ENCODE assay signal across 21 mouse cellular contexts in the genomic region with DNA sequence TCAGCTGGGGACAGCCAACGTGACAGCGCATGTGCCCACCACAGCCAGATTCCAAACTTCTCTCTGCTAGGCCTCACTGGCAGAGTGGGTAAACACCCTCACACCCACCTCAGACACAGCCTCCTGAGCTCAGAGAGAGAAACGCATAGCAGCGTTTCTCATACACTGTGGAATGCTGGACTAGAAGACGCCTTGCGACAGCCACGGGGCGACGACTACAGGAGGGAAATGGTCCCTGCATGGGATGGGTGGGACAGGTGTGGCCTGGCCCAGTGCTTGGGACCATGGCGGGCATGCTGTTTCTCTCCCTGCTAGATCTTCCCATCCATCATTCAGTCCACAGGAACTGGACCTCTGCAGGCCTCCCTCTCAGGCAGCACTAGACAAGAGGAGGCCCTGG. TPM values are rescaled to one million over a fixed set of nuclear protein-coding genes. Genes with fewer than 3 reads are reported as not detected.
DNase-seq lines count a peak whose midpoint lies in the region; ATAC-seq and TF ChIP-seq lines count a peak whose summit lies in the region.
"Had no signal": no experiment of that assay in that cellular context is flagged by ENCODE, and none has a peak within 500 bp of the region (broad histone marks: within the 10 kb centered on the region; RNA-seq: fewer than 3 reads in every experiment).

No protein-coding gene starts in this region.

- TF ChIP-seq CTCF in intestine, postnatal 0 days (IDR thresholded peaks at IDR 0.05; ENCODE audit: low read depth): peak; percentile 48

- no peaks in the 10 kb centered on the region for H3K36me3 ChIP-seq in intestine, postnatal 0 days (ENCODE audit: control insufficient read depth, insufficient read depth)
- no peaks in the 10 kb centered on the region for H3K36me3 ChIP-seq in intestine, embryonic 16.5 days (ENCODE audit: control insufficient read depth, insufficient read depth, low read length)
- peaks cover 38% of the 10 kb centered on the region for H3K36me3 ChIP-seq in megakaryocyte, embryonic 14.5 days (replicated peaks; ENCODE audit: low read length)
- no peaks in the 10 kb centered on the region for H3K36me3 ChIP-seq in stomach, embryonic 14.5 days (ENCODE audit: control insufficient read depth, insufficient read depth, low read length)
- H3K36me3 ChIP-seq: limb, embryonic 12.5 days; midbrain, embryonic 12.5 days had no signal

- no peak overlapping the region for H3K4me2 ChIP-seq in intestine, postnatal 0 days (replicated peaks; ENCODE audit: low read depth)
- no peak overlapping the region for H3K4me2 ChIP-seq in intestine, embryonic 16.5 days (ENCODE audit: low read depth, low read length)
- no peak overlapping the region for H3K4me2 ChIP-seq in stomach, embryonic 14.5 days (replicated peaks; ENCODE audit: low read depth, low read length)
- H3K4me2 ChIP-seq: heart, embryonic 11.5 days; limb, embryonic 12.5 days; midbrain, embryonic 12.5 days had no signal

- no peak for ATAC-seq in CD4-positive, CD25-positive, alpha-beta regulatory T cell, adult 4 months
- no peak for ATAC-seq in intestine, postnatal 0 days
- ATAC-seq in intestine, embryonic 16.5 days: no peak
- no peak for ATAC-seq in megakaryocyte, adult 5-6 weeks (ENCODE audit: poor library complexity, severe bottlenecking)
- ATAC-seq in stomach, embryonic 14.5 days (ENCODE audit: insufficient number of reproducible peaks, insufficient read depth, low FRiP score, low read depth): peak; percentile 49; the same call in 1 of the 2 replicates
- ATAC-seq: forebrain, embryonic 16.5 days had no signal

- H3K27me3 ChIP-seq in intestine, postnatal 0 days (replicated peaks; ENCODE audit: control insufficient read depth, insufficient read depth, low read length): no peaks in the 10 kb centered on the region
- no peaks in the 10 kb centered on the region for H3K27me3 ChIP-seq in intestine, embryonic 16.5 days (replicated peaks; ENCODE audit: control insufficient read depth, insufficient read depth, low read length)
- H3K27me3 ChIP-seq in megakaryocyte, embryonic 14.5 days (replicated peaks): peaks cover 3% of the 10 kb centered on the region
- H3K27me3 ChIP-seq in stomach, embryonic 14.5 days (ENCODE audit: control insufficient read depth, insufficient read depth, low read length): no peaks in the 10 kb centered on the region
- H3K27me3 ChIP-seq: CH12.LX had no signal

- no peak overlapping the region for H3K4me3 ChIP-seq in intestine, postnatal 0 days (ENCODE audit: low read depth, low read length)
- no peak overlapping the region for H3K4me3 ChIP-seq in intestine, embryonic 16.5 days (ENCODE audit: low read length)
- H3K4me3 ChIP-seq in megakaryocyte, embryonic 14.5 days (replicated peaks): peak overlapping the region; percentile 10
- no peak overlapping the region for H3K4me3 ChIP-seq in stomach, embryonic 14.5 days (ENCODE audit: low read depth, low read length)
- H3K4me3 ChIP-seq: limb, embryonic 12.5 days; midbrain, embryonic 12.5 days had no signal

- H3K4me1 ChIP-seq in intestine, postnatal 0 days (replicated peaks; ENCODE audit: control insufficient read depth, insufficient read depth, low read length): no peaks in the 10 kb centered on the region
- H3K4me1 ChIP-seq in intestine, embryonic 16.5 days (ENCODE audit: control insufficient read depth, insufficient read depth, low read length): peaks cover 8% of the 10 kb centered on the region; the same call in 1 of the 2 replicates
- H3K4me1 ChIP-seq in megakaryocyte, embryonic 14.5 days: peaks cover 92% of the 10 kb centered on the region
- H3K4me1 ChIP-seq in stomach, embryonic 14.5 days (ENCODE audit: control insufficient read depth, insufficient read depth, low read length): no peaks in the 10 kb centered on the region
- H3K4me1 ChIP-seq: limb, embryonic 12.5 days had no signal

- peak; percentile 52 for DNase-seq in CD4-positive, CD25-positive, alpha-beta regulatory T cell, adult 2 months (ENCODE audit: low read depth, low spot score)
- no peak for DNase-seq in urinary bladder, postnatal 4 days (ENCODE audit: low spot score in 2 of 2)
- DNase-seq: adrenal gland, postnatal 25 days; cerebellum, adult 11-12 months; embryo, embryonic 11 days; heart, postnatal 4 days; kidney, adult 8-10 months; kidney, postnatal 36 days; lung, postnatal 36 days had no signal

- H3K9me3 ChIP-seq in intestine, postnatal 0 days (ENCODE audit: control insufficient read depth): no peaks in the 10 kb centered on the region
- no peaks in the 10 kb centered on the region for H3K9me3 ChIP-seq in intestine, embryonic 16.5 days (ENCODE audit: control insufficient read depth, low read length)
- H3K9me3 ChIP-seq in megakaryocyte, embryonic 14.5 days: no peaks in the 10 kb centered on the region
- no peaks in the 10 kb centered on the region for H3K9me3 ChIP-seq in stomach, embryonic 14.5 days (ENCODE audit: control insufficient read depth, low read depth, low read length)
- H3K9me3 ChIP-seq: limb, embryonic 12.5 days; midbrain, embryonic 12.5 days had no signal

- H3K27ac ChIP-seq in intestine, postnatal 0 days (ENCODE audit: low read depth, low read length): no peak overlapping the region
- H3K27ac ChIP-seq in intestine, embryonic 16.5 days (ENCODE audit: low read length): no peak overlapping the region
- no peak overlapping the region for H3K27ac ChIP-seq in stomach, embryonic 14.5 days (ENCODE audit: low read length)
- H3K27ac ChIP-seq: limb, embryonic 12.5 days; liver, embryonic 14.5 days; midbrain, embryonic 12.5 days had no signal

- 75% methylated on average over 10 of the region's 10 CpGs for WGBS in intestine, postnatal 0 days
- 74% methylated on average over 10 of the region's 10 CpGs for WGBS in intestine, embryonic 16.5 days
- 70% methylated on average over 10 of the region's 10 CpGs for WGBS in stomach, embryonic 14.5 days

- no peak overlapping the region for H3K9ac ChIP-seq in intestine, postnatal 0 days (ENCODE audit: low read depth, low read length)
- H3K9ac ChIP-seq in intestine, embryonic 16.5 days (ENCODE audit: low read depth, low read length): no peak overlapping the region
- no peak overlapping the region for H3K9ac ChIP-seq in stomach, embryonic 14.5 days (replicated peaks; ENCODE audit: low read depth, low read length)
- H3K9ac ChIP-seq: limb, embryonic 12.5 days; liver, embryonic 14.5 days; midbrain, embryonic 12.5 days had no signal

RNA-seq across cellular contexts. Expression of gene Abcb9, which starts 13.2 kb away (rescaled TPM):
- 10 to 100 TPM; 16.1 to 16.6 TPM for polyA plus RNA-seq in CD4-positive, CD25-positive, alpha-beta regulatory T cell, adult 4 months (2017; shearing (Covaris generic))
- polyA plus RNA-seq in intestine, postnatal 0 days (2015; fragmentation: Nextera tagmentation; extraction: Ambion mirVana): 4.0 and 4.6 TPM in 2 replicates
- 2.5 and 3.2 TPM in 2 replicates for polyA plus RNA-seq in intestine, embryonic 16.5 days (2015; fragmentation: Nextera tagmentation; extraction: Ambion mirVana)
- polyA plus RNA-seq in megakaryocyte, embryonic 14.5 days (2012; ENCODE audit: insufficient read depth, low replicate concordance): 23.8 and 51.5 TPM in 2 replicates
- 0.62 and 1.4 TPM in 2 replicates for total RNA-seq in megakaryocyte, adult 5-6 weeks (2015)
- 0.12 and 1.3 TPM in 2 replicates for total RNA-seq in megakaryocyte, adult 5-6 weeks (2017)
- polyA plus RNA-seq in stomach, embryonic 14.5 days (2014; fragmentation: Nextera tagmentation; extraction: Ambion mirVana): 1.7 and 2.1 TPM in 2 replicates

RNA-seq across cellular contexts. Expression of gene Ogfod2, which starts 29.6 kb away (rescaled TPM):
- 10 to 100 TPM; 25.6 to 51.6 TPM for polyA plus RNA-seq in CD4-positive, CD25-positive, alpha-beta regulatory T cell, adult 4 months (2017; shearing (Covaris generic))
- polyA plus RNA-seq in intestine, postnatal 0 days (2015; fragmentation: Nextera tagmentation; extraction: Ambion mirVana): 21.3 and 25.0 TPM in 2 replicates
- polyA plus RNA-seq in intestine, embryonic 16.5 days (2015; fragmentation: Nextera tagmentation; extraction: Ambion mirVana): 30.5 and 33.6 TPM in 2 replicates
- 77.8 and 102 TPM in 2 replicates for polyA plus RNA-seq in megakaryocyte, embryonic 14.5 days (2012; ENCODE audit: insufficient read depth, low replicate concordance)
- 3.4 and 3.6 TPM in 2 replicates for total RNA-seq in megakaryocyte, adult 5-6 weeks (2015)
- 2.6 and 6.4 TPM in 2 replicates for total RNA-seq in megakaryocyte, adult 5-6 weeks (2017)
- 14.5 and 16.8 TPM in 2 replicates for polyA plus RNA-seq in stomach, embryonic 14.5 days (2014; fragmentation: Nextera tagmentation; extraction: Ambion mirVana)

RNA-seq across cellular contexts. Expression of gene Arl6ip4, which starts 33.4 kb away (rescaled TPM):
- 10 to 100 TPM; 48.7 to 61.0 TPM for polyA plus RNA-seq in CD4-positive, CD25-positive, alpha-beta regulatory T cell, adult 4 months (2017; shearing (Covaris generic))
- polyA plus RNA-seq in intestine, postnatal 0 days (2015; fragmentation: Nextera tagmentation; extraction: Ambion mirVana): 75.5 and 76.9 TPM in 2 replicates
- polyA plus RNA-seq in intestine, embryonic 16.5 days (2015; fragmentation: Nextera tagmentation; extraction: Ambion mirVana): 78.1 and 84.8 TPM in 2 replicates
- polyA plus RNA-seq in megakaryocyte, embryonic 14.5 days (2012; ENCODE audit: insufficient read depth, low replicate concordance): 141 and 205 TPM in 2 replicates
- total RNA-seq in megakaryocyte, adult 5-6 weeks (2015): 45.4 and 53.0 TPM in 2 replicates
- total RNA-seq in megakaryocyte, adult 5-6 weeks (2017): 80.5 and 87.7 TPM in 2 replicates
- polyA plus RNA-seq in stomach, embryonic 14.5 days (2014; fragmentation: Nextera tagmentation; extraction: Ambion mirVana): 92.6 and 99.1 TPM in 2 replicates

RNA-seq across cellular contexts. Expression of gene Vps37b, which starts 50.4 kb away (rescaled TPM):
- polyA plus RNA-seq in CD4-positive, CD25-positive, alpha-beta regulatory T cell, adult 4 months (2017; shearing (Covaris generic)): 10 to 100 TPM; 17.8 to 22.1 TPM
- 16.7 and 17.8 TPM in 2 replicates for polyA plus RNA-seq in intestine, postnatal 0 days (2015; fragmentation: Nextera tagmentation; extraction: Ambion mirVana)
- 25.7 and 27.1 TPM in 2 replicates for polyA plus RNA-seq in intestine, embryonic 16.5 days (2015; fragmentation: Nextera tagmentation; extraction: Ambion mirVana)
- 437 and 1,468 TPM in 2 replicates for polyA plus RNA-seq in megakaryocyte, embryonic 14.5 days (2012; ENCODE audit: insufficient read depth, low replicate concordance)
- total RNA-seq in megakaryocyte, adult 5-6 weeks (2015): 28.9 and 29.2 TPM in 2 replicates
- total RNA-seq in megakaryocyte, adult 5-6 weeks (2017): 29.1 and 29.9 TPM in 2 replicates
- 29.3 and 31.5 TPM in 2 replicates for polyA plus RNA-seq in stomach, embryonic 14.5 days (2014; fragmentation: Nextera tagmentation; extraction: Ambion mirVana)
